Mouse (Mus musculus) R1 (cell line): ENCODE results near the gene Ube2q1.

Source experiments
- DNase-seq: peaks from one replicate; pipeline ENCODE4 v3.0.0-alpha.2; 2018; ENCODE audit warnings: low read depth, low spot score

Gene Ube2q1

GRCm38 (mm10) chr3:89772968-89773709, at the start of gene Ube2q1:
TSS of gene Ube2q1 (plus strand) at chr3:89773616.
- peak; percentile 90 for DNase-seq

- DNase-seq, result peak; percentile 78
These were observed 46.4 kb upstream of the Ube2q1 start for GRCm38 (mm10) chr3:89727028-89727427.

- DNase-seq, result no peak
These were observed 44.6 kb upstream of the Ube2q1 start for GRCm38 (mm10) chr3:89728848-89729247.

- DNase-seq, result peak; percentile 94
These were observed 42.8 kb upstream of the Ube2q1 start for GRCm38 (mm10) chr3:89730350-89731331.

GRCm38 (mm10) chr3:89732091-89732490, 41.3 kb upstream of the Ube2q1 start:
- DNase-seq, result no peak

- no peak for DNase-seq
These were observed 34.9 kb upstream of the Ube2q1 start for GRCm38 (mm10) chr3:89738509-89738908.

GRCm38 (mm10) chr3:89752307-89752706, 21.1 kb upstream of the Ube2q1 start:
- peak; percentile 64 for DNase-seq

- no peak for DNase-seq
These were observed 18.1 kb upstream of the Ube2q1 start for GRCm38 (mm10) chr3:89755283-89755682.

GRCm38 (mm10) chr3:89757851-89758250, 15.6 kb upstream of the Ube2q1 start:
- no peak for DNase-seq

GRCm38 (mm10) chr3:89759786-89760185, 13.6 kb upstream of the Ube2q1 start:
- peak; percentile 47 for DNase-seq

GRCm38 (mm10) chr3:89764119-89764724, 9.2 kb upstream of the Ube2q1 start, which contains the start of gene Chrnb2:
TSS of gene Chrnb2 (minus strand) at chr3:89764632.
- DNase-seq, result peak; percentile 89

- peak; percentile 69 for DNase-seq
These were observed 3.8 kb upstream of the Ube2q1 start for GRCm38 (mm10) chr3:89769584-89769983.

- no peak for DNase-seq
These were observed 2.9 kb upstream of the Ube2q1 start for GRCm38 (mm10) chr3:89770425-89771002.

GRCm38 (mm10) chr3:89772588-89772967, 838 bp upstream of the Ube2q1 start:
- peak; percentile 96 for DNase-seq

- DNase-seq, result peak; percentile 18
These were observed 360 bp downstream of the Ube2q1 start for GRCm38 (mm10) chr3:89773740-89774211.

- DNase-seq, result no peak
These were observed 982 bp downstream of the Ube2q1 start for GRCm38 (mm10) chr3:89774236-89774960.

- peak; percentile 26 for DNase-seq
These were observed 2.6 kb downstream of the Ube2q1 start for GRCm38 (mm10) chr3:89776001-89776400.

GRCm38 (mm10) chr3:89780102-89780501, 6.7 kb downstream of the Ube2q1 start:
- DNase-seq, result no peak

- DNase-seq, result no peak
These were observed 8.2 kb downstream of the Ube2q1 start for GRCm38 (mm10) chr3:89781640-89782039.

GRCm38 (mm10) chr3:89784991-89785753, 11.8 kb downstream of the Ube2q1 start:
- peak; percentile 73 for DNase-seq
